Mouse (Mus musculus) lung, adult 2 months (tissue): ENCODE measurements around the gene Arl1.

Experiments used
- CTCF ChIP-seq: fragments of 200-500 bp; IDR thresholded peaks from 2 replicates; pipeline ENCODE4 v1.5.1; 2011; ENCODE audit warnings: mild to moderate bottlenecking, low read length, control low read depth; ENCODE audit not compliant: insufficient read depth
- POLR2A ChIP-seq: fragments of 200-500 bp; IDR thresholded peaks from 2 replicates; pipeline ENCODE4 v1.6.1; 2011; ENCODE audit warnings: low read depth, mild to moderate bottlenecking, control low read depth, low read length, borderline replicate concordance; ENCODE audit errors: extremely low read depth

DNA sequence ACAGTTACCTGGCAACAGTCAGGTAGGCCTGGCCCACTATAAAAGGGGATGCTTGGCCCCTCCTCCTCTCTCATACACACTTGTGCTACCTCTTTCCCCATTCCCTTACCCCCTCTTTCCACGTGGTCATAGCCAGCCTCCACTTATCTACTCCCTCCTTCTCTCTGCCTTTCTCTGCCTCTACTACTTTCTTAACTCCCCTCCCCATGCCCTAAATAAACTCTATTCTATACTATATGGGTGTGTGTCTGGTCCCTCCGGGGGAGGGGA lies 13.0 kb upstream of the Arl1 start:
- TF ChIP-seq POLR2A = no peak
- TF ChIP-seq CTCF = no peak
